Mouse (Mus musculus): ENCODE data around the gene Zfpm1. TPM values are rescaled to one million over a fixed set of nuclear protein-coding genes. Genes with fewer than 3 reads are reported as not detected.
A peak's percentile ranks its signal among the peaks of the same experiment; 100 is the strongest.
"Not testable (repeated sequence)": the region's sequence is repeated elsewhere in the genome, so short reads cannot be mapped to it uniquely, and the experiment has no call there.

Gene Zfpm1
- polyA plus RNA-seq, 1 experiment from 2014 or later = 1.4 TPM

GRCm38 (mm10) chr8:122319708-122320075 is 37.8 kb downstream of the Zfpm1 start:
- no peaks in the 10 kb centered on the region for H3K27me3 ChIP-seq (ENCODE audit: control insufficient read depth, insufficient read depth, low read length)
- no peaks in the 10 kb centered on the region for H3K36me3 ChIP-seq (ENCODE audit: control insufficient read depth, insufficient read depth, low read length)
- DNase-seq (ENCODE audit: low spot score) = no peak
- peaks cover 6% of the 10 kb centered on the region; the same call in 1 of the 2 replicates for H3K4me1 ChIP-seq (replicated peaks; ENCODE audit: control insufficient read depth, insufficient read depth, low read length)
- H3K27ac ChIP-seq (ENCODE audit: low read depth, low read length) = no peak overlapping the region
- H3K9ac ChIP-seq (ENCODE audit: low read length) = no peak overlapping the region
- H3K9me3 ChIP-seq (ENCODE audit: control insufficient read depth, low read length) = no peaks in the 10 kb centered on the region
- no peak overlapping the region for H3K4me3 ChIP-seq (ENCODE audit: low read depth, low read length)
- 72% methylated on average over 7 of the region's 7 CpGs for WGBS
- ATAC-seq (replicated peaks; ENCODE audit: low FRiP score) = no peak
- H3K4me2 ChIP-seq (ENCODE audit: low read depth, low read length, severe bottlenecking) = no peak overlapping the region

DNA sequence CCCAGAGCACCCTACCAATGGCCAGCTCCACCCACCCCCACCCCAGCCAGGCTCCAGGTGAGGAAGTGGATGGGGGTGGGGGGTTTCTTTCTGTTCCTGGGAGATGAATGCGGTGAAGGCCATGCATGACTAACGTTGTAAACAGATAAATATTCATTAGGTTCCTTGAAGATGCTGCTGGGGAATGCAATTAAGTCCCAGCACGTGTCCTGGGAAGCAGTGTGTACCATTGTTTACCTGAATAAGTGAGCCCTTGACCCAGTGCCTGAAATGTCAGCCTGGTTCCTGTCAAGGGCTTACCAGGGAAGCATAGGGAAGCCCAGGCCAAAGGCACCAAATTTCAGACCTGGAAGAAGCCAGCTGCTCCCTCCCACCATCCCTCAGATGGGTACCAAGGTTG is 38.6 kb downstream of the Zfpm1 start:
- Histone ChIP-seq H3K9me3 (ENCODE audit: control insufficient read depth, low read length) (no peaks in the 10 kb centered on the region), H3K4me2 (ENCODE audit: low read depth, low read length, severe bottlenecking) (no peak overlapping the region), H3K4me1 (replicated peaks; ENCODE audit: control insufficient read depth, insufficient read depth, low read length) (peaks cover 6% of the 10 kb centered on the region; the same call in 1 of the 2 replicates), H3K27ac (ENCODE audit: low read depth, low read length) (no peak overlapping the region), H3K36me3 (ENCODE audit: control insufficient read depth, insufficient read depth, low read length) (no peaks in the 10 kb centered on the region), H3K27me3 (ENCODE audit: control insufficient read depth, insufficient read depth, low read length) (no peaks in the 10 kb centered on the region), H3K9ac (ENCODE audit: low read length) (no peak overlapping the region), H3K4me3 (ENCODE audit: low read depth, low read length) (no peak overlapping the region)
- DNase-seq (ENCODE audit: low spot score) (no peak), ATAC-seq (replicated peaks; ENCODE audit: low FRiP score) (no peak)
- 8% methylated on average over 3 of the region's 3 CpGs for WGBS

DNA sequence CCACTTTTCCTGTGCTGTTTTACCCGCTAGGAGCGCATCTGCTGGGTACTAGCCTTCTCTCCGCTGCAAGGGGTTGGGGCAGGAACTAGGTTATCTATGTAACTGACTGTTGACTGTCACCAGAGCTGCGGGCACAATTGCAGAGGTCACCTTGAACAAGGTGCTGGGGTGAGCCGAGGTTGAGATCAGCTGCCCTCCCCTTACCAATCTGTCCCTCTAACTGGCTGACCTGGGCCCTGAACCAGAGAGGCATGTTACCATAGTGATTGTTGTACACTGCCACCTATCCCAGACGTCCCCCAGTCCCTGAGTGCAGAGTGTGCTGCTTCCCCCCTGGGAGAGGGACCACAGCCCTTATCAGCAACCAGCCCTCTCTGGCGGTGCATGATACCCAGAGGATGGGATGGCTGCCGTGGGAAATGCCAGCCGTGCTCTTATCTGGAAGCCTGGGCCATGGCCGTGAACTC is 39.5 kb downstream of the Zfpm1 start:
- Histone ChIP-seq H3K9me3 (ENCODE audit: control insufficient read depth, low read length) (no peaks in the 10 kb centered on the region), H3K4me3 (ENCODE audit: low read depth, low read length) (no peak overlapping the region), H3K27me3 (ENCODE audit: control insufficient read depth, insufficient read depth, low read length) (no peaks in the 10 kb centered on the region), H3K4me2 (ENCODE audit: low read depth, low read length, severe bottlenecking) (no peak overlapping the region), H3K4me1 (replicated peaks; ENCODE audit: control insufficient read depth, insufficient read depth, low read length) (peaks cover 10% of the 10 kb centered on the region; the same call in 1 of the 2 replicates), H3K9ac (ENCODE audit: low read length) (no peak overlapping the region), H3K36me3 (ENCODE audit: control insufficient read depth, insufficient read depth, low read length) (no peaks in the 10 kb centered on the region), H3K27ac (ENCODE audit: low read depth, low read length) (no peak overlapping the region)
- DNase-seq (ENCODE audit: low spot score) (no peak), ATAC-seq (replicated peaks; ENCODE audit: low FRiP score) (no peak)
- 68% methylated on average over 10 of the region's 10 CpGs for WGBS

DNA sequence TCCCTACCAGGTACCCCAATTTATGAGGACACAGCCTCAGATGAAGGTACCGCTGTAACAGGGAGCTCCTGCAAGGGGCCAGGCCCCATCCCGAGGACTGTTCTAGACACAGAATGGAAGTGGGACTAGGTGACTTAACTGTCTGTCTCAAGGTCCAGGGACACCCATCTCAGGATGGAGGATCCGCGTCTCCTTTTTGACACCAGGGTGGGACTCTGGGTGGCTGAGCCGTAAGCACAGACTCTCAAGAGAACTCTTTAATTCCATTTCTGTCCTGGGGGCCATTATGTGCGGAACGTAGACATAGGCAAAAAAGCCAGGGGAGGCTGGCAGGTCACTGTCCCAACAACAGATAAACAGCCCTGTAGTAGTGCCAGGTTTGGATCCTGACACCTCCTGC is 40.2 kb downstream of the Zfpm1 start:
- no peaks in the 10 kb centered on the region for H3K27me3 ChIP-seq (ENCODE audit: control insufficient read depth, insufficient read depth, low read length)
- no peaks in the 10 kb centered on the region for H3K9me3 ChIP-seq (ENCODE audit: control insufficient read depth, low read length)
- H3K36me3 ChIP-seq (ENCODE audit: control insufficient read depth, insufficient read depth, low read length) = no peaks in the 10 kb centered on the region
- DNase-seq (ENCODE audit: low spot score) = no peak
- H3K4me2 ChIP-seq (ENCODE audit: low read depth, low read length, severe bottlenecking) = no peak overlapping the region
- H3K4me3 ChIP-seq (ENCODE audit: low read depth, low read length) = no peak overlapping the region
- no peak overlapping the region for H3K9ac ChIP-seq (ENCODE audit: low read length)
- ATAC-seq (replicated peaks; ENCODE audit: low FRiP score) = no peak
- H3K4me1 ChIP-seq (replicated peaks; ENCODE audit: control insufficient read depth, insufficient read depth, low read length) = peaks cover 10% of the 10 kb centered on the region; the same call in 1 of the 2 replicates
- 92% methylated on average over 7 of the region's 7 CpGs for WGBS
- no peak overlapping the region for H3K27ac ChIP-seq (ENCODE audit: low read depth, low read length)

DNA sequence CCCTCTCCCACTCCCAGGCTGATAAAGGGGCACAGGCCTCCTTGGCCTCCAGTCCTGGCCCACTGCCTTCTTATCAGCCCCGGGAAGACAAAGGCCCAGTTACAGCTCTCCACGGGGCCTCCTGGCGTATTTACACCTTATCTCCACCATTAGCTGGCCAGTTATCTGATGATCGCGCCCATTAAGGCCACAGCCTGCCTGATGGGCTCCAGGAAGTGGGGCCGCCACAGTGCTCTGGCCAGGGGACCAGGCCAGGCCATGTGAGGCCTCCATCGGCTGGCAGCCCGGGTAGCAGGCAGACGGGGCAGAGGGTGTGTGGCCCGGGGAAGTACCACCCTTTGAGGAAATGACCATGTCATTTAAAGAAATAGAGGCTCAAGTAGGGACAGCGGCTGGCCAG is 40.9 kb downstream of the Zfpm1 start:
- H3K4me2 ChIP-seq (ENCODE audit: low read depth, low read length, severe bottlenecking) = no peak overlapping the region
- no peak overlapping the region for H3K4me3 ChIP-seq (ENCODE audit: low read depth, low read length)
- no peak for DNase-seq (ENCODE audit: low spot score)
- no peaks in the 10 kb centered on the region for H3K36me3 ChIP-seq (ENCODE audit: control insufficient read depth, insufficient read depth, low read length)
- no peak for ATAC-seq (replicated peaks; ENCODE audit: low FRiP score)
- H3K9ac ChIP-seq (ENCODE audit: low read length) = no peak overlapping the region
- no peaks in the 10 kb centered on the region for H3K9me3 ChIP-seq (ENCODE audit: control insufficient read depth, low read length)
- H3K27ac ChIP-seq (ENCODE audit: low read depth, low read length) = no peak overlapping the region
- no peaks in the 10 kb centered on the region for H3K27me3 ChIP-seq (ENCODE audit: control insufficient read depth, insufficient read depth, low read length)
- 70% methylated on average over 11 of the region's 11 CpGs for WGBS
- peaks cover 10% of the 10 kb centered on the region; the same call in 1 of the 2 replicates for H3K4me1 ChIP-seq (replicated peaks; ENCODE audit: control insufficient read depth, insufficient read depth, low read length)

DNA sequence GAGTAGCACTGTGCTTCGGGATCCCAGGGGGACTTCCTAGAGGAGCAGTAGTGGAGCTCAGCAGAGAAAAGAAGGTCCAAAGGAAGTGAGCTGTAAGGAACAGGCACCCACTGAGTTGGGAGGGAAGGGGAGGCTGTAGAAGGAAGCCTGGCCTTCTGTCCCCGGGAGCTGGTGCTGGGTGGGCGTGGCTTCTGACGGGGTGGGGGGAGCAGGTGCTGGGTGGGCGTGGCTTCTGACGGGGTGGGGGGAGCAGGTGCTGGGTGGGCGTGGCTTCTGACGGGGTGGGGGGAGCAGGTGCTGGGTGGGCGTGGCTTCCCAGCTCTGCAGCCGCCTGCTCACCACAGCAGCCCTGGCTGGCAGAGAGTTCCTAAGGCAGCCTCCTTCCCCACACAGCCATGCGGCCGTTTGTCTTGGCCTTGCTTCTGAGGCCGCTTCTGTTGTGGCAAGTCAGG is 42.0 kb downstream of the Zfpm1 start:
- H3K4me1 ChIP-seq (replicated peaks; ENCODE audit: control insufficient read depth, insufficient read depth, low read length); DNase-seq (ENCODE audit: low spot score); H3K4me2 ChIP-seq (ENCODE audit: low read depth, low read length, severe bottlenecking); H3K27ac ChIP-seq (ENCODE audit: low read depth, low read length); H3K9ac ChIP-seq (ENCODE audit: low read length); H3K27me3 ChIP-seq (ENCODE audit: control insufficient read depth, insufficient read depth, low read length); H3K9me3 ChIP-seq (ENCODE audit: control insufficient read depth, low read length); H3K36me3 ChIP-seq (ENCODE audit: control insufficient read depth, insufficient read depth, low read length); H3K4me3 ChIP-seq (ENCODE audit: low read depth, low read length): not testable (repeated sequence)
- ATAC-seq (replicated peaks; ENCODE audit: low FRiP score) = 0 out of 2 replicates have a peak, but pooled peaks have one; percentile 52
- WGBS = 7% methylated on average over 10 of the region's 13 CpGs

- Histone ChIP-seq H3K36me3 (ENCODE audit: control insufficient read depth, insufficient read depth, low read length) (no peaks in the 10 kb centered on the region), H3K9ac (ENCODE audit: low read length) (no peak overlapping the region), H3K4me2 (ENCODE audit: low read depth, low read length, severe bottlenecking) (no peak overlapping the region), H3K27ac (ENCODE audit: low read depth, low read length) (no peak overlapping the region), H3K4me1 (replicated peaks; ENCODE audit: control insufficient read depth, insufficient read depth, low read length) (peaks cover 9% of the 10 kb centered on the region; the same call in 1 of the 2 replicates), H3K9me3 (ENCODE audit: control insufficient read depth, low read length) (no peaks in the 10 kb centered on the region), H3K4me3 (ENCODE audit: low read depth, low read length) (no peak overlapping the region), H3K27me3 (ENCODE audit: control insufficient read depth, insufficient read depth, low read length) (no peaks in the 10 kb centered on the region)
- DNase-seq (ENCODE audit: low spot score) (no peak), ATAC-seq (replicated peaks; ENCODE audit: low FRiP score) (no peak)
- WGBS = 77% methylated on average over 2 of the region's 2 CpGs
Observed at GRCm38 (mm10) chr8:122325196-122325595, 43.3 kb downstream of the Zfpm1 start.

DNA sequence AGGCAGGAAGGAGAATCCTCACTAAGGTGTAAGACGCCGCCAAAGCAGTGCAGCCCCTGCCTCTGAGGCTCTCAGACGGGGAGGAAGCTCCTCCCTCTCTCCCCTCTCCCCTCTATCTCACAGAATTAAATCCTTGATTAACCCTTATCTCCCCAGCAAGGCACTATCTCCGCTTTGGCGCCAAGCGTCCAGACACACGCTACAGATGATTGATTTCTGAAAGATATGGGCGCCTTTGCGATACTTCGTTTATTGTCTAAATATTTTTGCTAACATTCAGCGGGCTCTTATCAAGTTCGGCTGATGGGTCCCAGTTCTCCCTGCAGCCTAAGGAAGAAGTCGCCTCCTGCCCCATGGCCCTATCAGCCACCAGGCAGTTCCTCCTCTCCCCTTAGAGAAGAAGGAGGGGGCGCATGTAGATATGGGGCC is 44.2 kb downstream of the Zfpm1 start:
- no peaks in the 10 kb centered on the region for H3K36me3 ChIP-seq (ENCODE audit: control insufficient read depth, insufficient read depth, low read length)
- peaks cover 8% of the 10 kb centered on the region; the same call in 1 of the 2 replicates for H3K4me1 ChIP-seq (replicated peaks; ENCODE audit: control insufficient read depth, insufficient read depth, low read length)
- 13% methylated on average over 14 of the region's 14 CpGs for WGBS
- H3K27me3 ChIP-seq (ENCODE audit: control insufficient read depth, insufficient read depth, low read length) = no peaks in the 10 kb centered on the region
- no peak overlapping the region for H3K4me3 ChIP-seq (ENCODE audit: low read depth, low read length)
- ATAC-seq (replicated peaks; ENCODE audit: low FRiP score) (no peak), DNase-seq (ENCODE audit: low spot score) (no peak)
- no peaks in the 10 kb centered on the region for H3K9me3 ChIP-seq (ENCODE audit: control insufficient read depth, low read length)
- no peak overlapping the region for H3K27ac ChIP-seq (ENCODE audit: low read depth, low read length)
- peak overlapping the region; percentile 30; the same call in 1 of the 2 replicates for H3K9ac ChIP-seq (ENCODE audit: low read length)
- peak overlapping the region; percentile 6; the same call in 1 of the 2 replicates for H3K4me2 ChIP-seq (ENCODE audit: low read depth, low read length, severe bottlenecking)

DNA sequence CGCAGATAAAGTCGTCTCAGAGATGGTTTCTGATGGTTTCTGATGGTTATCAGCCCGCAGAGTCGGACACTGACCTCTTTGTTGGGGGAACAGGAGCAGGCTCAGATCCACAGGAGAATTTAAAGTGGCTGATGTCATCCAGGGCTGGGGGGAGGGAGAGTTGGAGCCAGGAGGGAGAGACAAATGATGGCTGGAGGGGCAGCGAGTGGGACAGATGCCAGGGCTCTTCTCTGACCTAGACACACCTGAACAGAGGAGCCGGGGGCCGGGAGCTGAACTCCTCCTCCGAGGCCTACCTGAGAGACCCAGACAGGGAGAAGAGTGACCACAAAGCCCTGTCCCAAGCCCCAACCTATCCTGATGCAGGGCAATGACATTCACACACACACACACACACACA is 47.1 kb downstream of the Zfpm1 start:
- Histone ChIP-seq H3K27me3 (ENCODE audit: control insufficient read depth, insufficient read depth, low read length) (no peaks in the 10 kb centered on the region), H3K4me2 (ENCODE audit: low read depth, low read length, severe bottlenecking) (no peak overlapping the region), H3K4me3 (ENCODE audit: low read depth, low read length) (no peak overlapping the region), H3K27ac (ENCODE audit: low read depth, low read length) (no peak overlapping the region), H3K4me1 (replicated peaks; ENCODE audit: control insufficient read depth, insufficient read depth, low read length) (peaks cover 8% of the 10 kb centered on the region; the same call in 1 of the 2 replicates), H3K9me3 (ENCODE audit: control insufficient read depth, low read length) (no peaks in the 10 kb centered on the region), H3K9ac (ENCODE audit: low read length) (no peak overlapping the region), H3K36me3 (ENCODE audit: control insufficient read depth, insufficient read depth, low read length) (no peaks in the 10 kb centered on the region)
- no peak for DNase-seq (ENCODE audit: low spot score)
- no peak for ATAC-seq (replicated peaks; ENCODE audit: low FRiP score)
- 77% methylated on average over 8 of the region's 8 CpGs for WGBS
